Mouse (Mus musculus) E14TG2a.4 (cell line): ENCODE results near the gene Slc35a3.
A peak's percentile ranks its signal among the peaks of the same experiment; 100 is the strongest.
"Not testable (repeated sequence)": the region's sequence is repeated elsewhere in the genome, so short reads cannot be mapped to it uniquely, and the experiment has no call there.

Source experiments
- H3K27me3 ChIP-seq: 2 replicates; pipeline ENCODE4 v1.6.1; 2014; ENCODE audit warnings: low read length, control low read depth; ENCODE audit not compliant: insufficient read depth
- H3K36me3 ChIP-seq: 2 replicates; pipeline ENCODE4 v1.6.1; 2014; ENCODE audit warnings: low read length, control low read depth; ENCODE audit not compliant: insufficient read depth
- H3K4me1 ChIP-seq: replicated peaks from 2 replicates; pipeline ENCODE4 v1.6.1; 2014; ENCODE audit warnings: low read depth, low read length, control low read depth
- H3K4me3 ChIP-seq: replicated peaks from 2 replicates; pipeline ENCODE4 v1.5.1; 2014; ENCODE audit warnings: mild to moderate bottlenecking, low read length
- H3K9me3 ChIP-seq: 2 replicates; pipeline ENCODE4 v1.6.1; 2014; ENCODE audit warnings: low read length, control low read depth
- CTCF ChIP-seq: conservative IDR thresholded peaks from 2 replicates; pipeline ENCODE4 v1.5.1; 2014; ENCODE audit warnings: low read length
- NANOG ChIP-seq: IDR thresholded peaks from 2 replicates; pipeline ENCODE4 v1.6.1; 2014; ENCODE audit warnings: borderline replicate concordance, low read length, mixed read lengths
- POU5F1 ChIP-seq: IDR thresholded peaks from 2 replicates; pipeline ENCODE4 v1.6.1; 2014; ENCODE audit warnings: low read length, borderline replicate concordance

Gene Slc35a3

DNA sequence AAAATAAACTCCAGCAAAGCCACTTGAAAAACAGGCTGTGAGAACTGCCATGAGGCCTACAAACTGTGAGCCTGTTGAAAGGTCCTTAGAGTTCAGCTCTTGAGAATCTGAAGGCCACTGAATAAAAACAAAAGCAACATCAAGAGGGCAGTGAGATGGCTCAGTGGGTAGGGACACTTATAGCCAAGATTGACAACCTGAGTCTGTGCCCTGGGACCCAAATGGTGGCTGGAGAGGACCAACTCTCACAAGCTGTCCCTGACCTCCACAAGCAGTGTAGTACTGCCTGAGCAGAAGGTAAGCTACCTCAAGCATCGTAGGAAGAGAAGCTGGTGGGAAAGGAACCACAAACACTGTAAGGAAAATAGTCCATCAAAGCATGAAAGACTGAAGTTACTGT lies 31.5 kb downstream of the Slc35a3 start, which contains the start of gene Gm43191:
Gene Gm43191 (minus strand): TSS at position 101 of the 400 bp plus-strand sequence.
- TF ChIP-seq NANOG (no peak), POU5F1 (no peak), CTCF (no peak)
- Histone ChIP-seq H3K4me3 (no peak within 1 kb of the TSS), H3K9me3 (no peaks in the 10 kb centered on the region), H3K4me1 (peaks cover 8% of the 10 kb centered on the region; the same call in 1 of the 2 replicates), H3K27me3 (no peaks in the 10 kb centered on the region), H3K36me3 (peaks cover 24% of the 10 kb centered on the region)

DNA sequence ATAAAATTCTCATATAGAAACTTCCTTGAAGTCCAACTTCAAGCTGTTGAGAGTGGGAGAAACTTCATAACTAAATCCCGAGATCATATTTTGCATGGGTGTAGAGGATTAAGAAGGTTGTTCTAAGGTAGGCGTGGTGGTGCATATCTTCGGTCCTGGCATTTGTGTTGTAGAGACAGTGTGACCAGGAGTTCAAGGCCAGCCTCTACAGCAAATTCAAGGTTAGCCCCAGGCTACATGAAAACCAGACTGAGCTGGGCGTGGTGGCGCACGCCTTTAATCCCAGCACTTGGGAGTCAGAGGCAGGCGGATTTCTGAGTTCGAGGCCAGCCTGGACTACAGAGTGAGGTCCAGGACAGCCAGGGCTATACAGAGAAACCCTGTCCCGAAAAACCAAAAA lies 48.4 kb downstream of the Slc35a3 start:
- H3K4me3 ChIP-seq, H3K27me3 ChIP-seq, H3K9me3 ChIP-seq, H3K36me3 ChIP-seq: not testable (repeated sequence)
- H3K4me1 ChIP-seq, result peaks cover 62% of the 10 kb centered on the region

DNA sequence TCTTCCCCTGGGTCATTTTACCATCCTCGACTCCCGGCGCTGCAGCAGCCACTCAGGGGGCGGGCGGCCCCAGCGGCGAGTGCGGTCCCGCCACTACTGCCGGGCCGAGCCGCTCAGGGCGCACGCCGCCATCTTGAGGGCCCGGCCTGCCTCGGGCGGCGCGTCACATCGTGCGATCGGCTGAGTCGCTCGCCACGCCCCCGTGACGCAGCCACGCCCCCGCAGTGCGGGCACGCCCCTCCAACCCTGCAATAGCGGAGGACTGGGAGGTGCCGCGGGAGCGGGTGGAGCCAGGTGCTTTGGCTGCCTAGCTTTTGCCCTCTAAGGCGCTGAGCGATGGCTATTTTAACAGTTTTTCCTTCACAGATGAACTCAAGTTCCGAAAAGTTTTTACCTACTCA lies 50.2 kb downstream of the Slc35a3 start, which contains the start of gene Mfsd14a:
Gene Mfsd14a (minus strand): TSS at position 215 of the 401 bp plus-strand sequence.
- H3K4me3 ChIP-seq, result peak within 1 kb of the TSS; percentile 93
- no peaks in the 10 kb centered on the region for H3K27me3 ChIP-seq
- TF ChIP-seq NANOG, result no peak
- no peak for TF ChIP-seq POU5F1
- no peak for TF ChIP-seq CTCF
- H3K9me3 ChIP-seq, result no peaks in the 10 kb centered on the region
- H3K36me3 ChIP-seq, result peaks cover 2% of the 10 kb centered on the region; the same call in 1 of the 2 replicates
- H3K4me1 ChIP-seq, result peaks cover 72% of the 10 kb centered on the region

DNA sequence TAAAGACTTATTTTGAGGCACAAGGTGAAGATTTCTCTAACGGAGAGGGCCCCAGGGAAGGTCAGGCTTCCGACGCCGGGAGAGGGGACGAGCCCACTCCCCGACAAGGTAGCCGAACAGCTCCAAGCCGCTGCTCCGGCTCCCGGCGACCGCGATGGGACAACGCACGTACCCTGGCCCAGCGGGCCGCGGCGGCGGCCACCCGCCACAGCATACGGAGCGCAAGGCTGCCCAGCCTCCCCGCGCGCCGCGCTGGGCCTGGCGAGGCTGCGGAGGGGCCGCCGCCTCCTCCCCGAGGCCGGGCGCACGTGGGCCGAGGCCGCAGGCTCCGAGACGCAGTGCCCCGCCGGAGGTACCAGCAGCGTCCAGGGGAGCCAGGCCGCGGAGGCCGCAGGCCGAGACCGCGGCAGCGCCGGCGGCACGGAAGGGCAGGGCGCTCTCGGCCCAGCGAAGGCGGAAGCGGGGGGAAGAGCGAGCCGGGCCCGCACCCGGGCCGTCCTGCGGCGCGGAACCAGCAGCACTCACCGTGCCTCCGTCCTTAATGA lies 50.7 kb downstream of the Slc35a3 start:
- peaks cover 78% of the 10 kb centered on the region for H3K4me1 ChIP-seq
- no peaks in the 10 kb centered on the region for H3K27me3 ChIP-seq
- peaks cover 2% of the 10 kb centered on the region; the same call in 1 of the 2 replicates for H3K36me3 ChIP-seq
- no peaks in the 10 kb centered on the region for H3K9me3 ChIP-seq
- H3K4me3 ChIP-seq, result peak overlapping the region; percentile 93
- no peak for TF ChIP-seq CTCF

DNA sequence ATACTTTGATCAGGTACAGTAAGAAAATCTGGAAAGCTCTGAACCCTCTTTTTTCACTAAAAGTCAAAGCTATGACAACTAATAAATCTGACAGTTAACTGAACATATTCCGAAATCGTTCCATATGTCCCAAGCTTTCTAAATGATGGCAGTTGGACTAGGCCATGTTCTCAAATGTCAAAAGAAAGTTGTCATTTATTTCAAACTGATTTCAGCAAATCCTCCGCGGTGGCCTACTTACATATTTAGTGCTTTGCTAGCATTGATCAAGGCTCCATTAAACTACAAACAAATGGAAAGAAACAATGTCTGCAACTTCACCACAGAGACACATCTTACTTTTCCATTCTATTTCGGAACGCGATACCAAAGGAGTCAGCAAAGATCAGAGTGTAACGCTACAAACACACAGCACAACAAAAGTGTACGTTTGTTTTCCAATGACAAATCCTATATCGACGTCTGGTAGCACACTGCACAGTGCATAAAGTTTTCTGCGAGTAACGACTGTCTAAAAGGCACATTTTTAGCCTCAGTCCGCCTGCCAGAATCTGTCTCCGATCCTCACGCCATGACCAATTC lies 51.3 kb downstream of the Slc35a3 start:
- TF ChIP-seq NANOG (no peak), POU5F1 (no peak), CTCF (no peak)
- Histone ChIP-seq H3K4me1 (peaks cover 81% of the 10 kb centered on the region), H3K27me3 (no peaks in the 10 kb centered on the region), H3K4me3 (peak overlapping the region; percentile 93), H3K36me3 (peaks cover 2% of the 10 kb centered on the region; the same call in 1 of the 2 replicates), H3K9me3 (no peaks in the 10 kb centered on the region)

DNA sequence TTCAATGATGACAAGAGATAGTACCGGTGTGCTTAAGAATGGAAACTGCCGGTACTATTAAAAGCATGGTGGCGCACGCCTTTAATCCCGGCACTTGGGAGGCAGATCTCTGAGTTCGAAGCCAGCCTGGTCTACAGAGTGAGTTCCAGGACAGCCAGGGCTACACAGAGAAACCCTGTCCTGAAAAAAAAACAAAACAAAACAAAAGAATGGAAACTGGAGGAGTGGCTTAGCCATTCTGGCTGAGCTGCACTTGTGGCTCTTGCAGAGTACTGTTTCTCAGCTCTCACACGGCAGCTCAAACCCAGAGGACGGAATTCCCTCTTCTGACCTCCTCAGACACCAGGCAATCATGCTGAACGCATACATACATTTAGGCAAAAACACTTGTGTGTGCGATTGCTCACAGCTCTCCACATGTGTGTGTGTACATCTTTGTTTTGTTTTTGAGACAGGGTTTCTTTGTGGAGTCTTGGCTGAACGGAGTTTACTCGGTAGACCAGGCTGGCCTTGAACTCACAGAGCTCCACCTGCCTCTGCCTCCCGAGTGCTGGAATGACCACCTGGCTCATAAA lies 52.7 kb downstream of the Slc35a3 start:
- peak overlapping the region; percentile 93 for H3K4me3 ChIP-seq
- peaks cover 2% of the 10 kb centered on the region; the same call in 1 of the 2 replicates for H3K36me3 ChIP-seq
- TF ChIP-seq NANOG, result no peak
- TF ChIP-seq POU5F1, result no peak
- no peak for TF ChIP-seq CTCF
- no peaks in the 10 kb centered on the region for H3K27me3 ChIP-seq
- H3K9me3 ChIP-seq, result no peaks in the 10 kb centered on the region
- H3K4me1 ChIP-seq, result peaks cover 79% of the 10 kb centered on the region

DNA sequence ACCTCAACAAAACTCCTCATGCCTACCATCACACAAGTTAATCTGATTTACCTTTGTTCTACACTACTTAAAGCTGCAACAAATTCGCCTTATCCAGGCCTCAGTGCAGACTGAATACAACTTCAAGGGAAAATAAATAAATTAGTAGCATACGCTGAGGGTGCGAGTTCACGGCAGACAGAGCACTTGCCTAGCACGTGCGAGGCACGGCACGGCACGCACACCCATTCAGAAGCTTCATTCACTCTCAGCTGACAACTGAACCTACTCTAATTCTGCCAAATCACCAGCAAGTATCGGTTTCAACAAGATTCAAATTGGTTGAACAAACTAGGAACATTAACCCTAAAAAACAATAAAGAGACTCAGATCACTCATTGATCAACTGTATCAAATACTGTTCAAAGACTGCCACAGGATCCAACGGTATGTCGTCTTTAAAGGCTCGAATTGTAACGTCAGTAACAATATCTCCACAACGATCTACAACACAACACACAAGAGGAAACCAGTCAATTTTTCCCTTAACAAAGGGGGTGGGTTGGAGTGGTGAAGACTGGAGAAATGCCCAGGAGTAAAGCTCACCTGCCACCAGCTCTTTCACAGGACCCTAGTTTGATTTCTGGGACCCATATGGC lies 53.6 kb downstream of the Slc35a3 start:
- H3K9me3 ChIP-seq, result no peaks in the 10 kb centered on the region
- peaks cover 78% of the 10 kb centered on the region for H3K4me1 ChIP-seq
- peaks cover 2% of the 10 kb centered on the region; the same call in 1 of the 2 replicates for H3K36me3 ChIP-seq
- H3K27me3 ChIP-seq, result no peaks in the 10 kb centered on the region
- TF ChIP-seq CTCF, result no peak
- H3K4me3 ChIP-seq, result peak overlapping the region; percentile 93

DNA sequence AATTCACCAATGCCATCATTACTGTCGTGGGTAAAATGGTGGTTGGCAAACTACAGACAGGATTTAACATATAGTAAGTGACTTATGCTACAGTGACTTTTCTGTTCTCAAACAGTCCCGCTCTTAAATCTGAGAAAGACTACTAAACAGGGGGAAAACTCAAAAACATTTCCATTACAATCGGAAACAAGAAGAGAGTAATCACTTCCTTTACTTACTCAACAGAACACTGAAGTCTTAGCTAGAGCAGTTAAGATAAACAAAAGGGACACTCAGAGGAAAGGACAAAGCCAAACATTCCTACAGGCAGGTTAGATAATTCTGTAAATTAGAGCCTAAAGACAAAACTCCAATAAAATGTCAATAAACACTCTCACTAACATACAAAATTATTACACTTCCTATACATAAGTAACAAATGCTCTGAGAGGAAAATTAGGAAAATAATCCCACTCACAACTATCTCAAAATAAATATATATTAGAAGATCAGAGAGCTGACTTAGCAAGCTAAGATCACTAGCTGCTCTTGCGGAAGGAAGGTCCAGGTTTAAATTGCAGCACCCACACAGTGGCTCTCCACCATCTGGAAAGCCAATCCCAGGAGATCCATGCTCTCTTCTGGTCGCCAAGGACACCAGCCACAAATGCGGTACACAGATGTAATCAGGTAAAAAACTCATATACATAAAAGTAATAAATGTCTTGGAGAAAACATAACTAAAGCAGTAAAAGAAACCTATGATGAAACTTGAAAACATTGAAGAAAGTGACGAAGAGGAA lies 56.3 kb downstream of the Slc35a3 start:
- peak overlapping the region; percentile 33 for H3K4me3 ChIP-seq
- peaks cover 16% of the 10 kb centered on the region for H3K36me3 ChIP-seq
- no peaks in the 10 kb centered on the region for H3K27me3 ChIP-seq
- no peak for TF ChIP-seq CTCF
- TF ChIP-seq POU5F1, result peak; percentile 65; the same call in 1 of the 2 replicates
- peak; percentile 100 for TF ChIP-seq NANOG
- no peaks in the 10 kb centered on the region for H3K9me3 ChIP-seq
- peaks cover 90% of the 10 kb centered on the region for H3K4me1 ChIP-seq

DNA sequence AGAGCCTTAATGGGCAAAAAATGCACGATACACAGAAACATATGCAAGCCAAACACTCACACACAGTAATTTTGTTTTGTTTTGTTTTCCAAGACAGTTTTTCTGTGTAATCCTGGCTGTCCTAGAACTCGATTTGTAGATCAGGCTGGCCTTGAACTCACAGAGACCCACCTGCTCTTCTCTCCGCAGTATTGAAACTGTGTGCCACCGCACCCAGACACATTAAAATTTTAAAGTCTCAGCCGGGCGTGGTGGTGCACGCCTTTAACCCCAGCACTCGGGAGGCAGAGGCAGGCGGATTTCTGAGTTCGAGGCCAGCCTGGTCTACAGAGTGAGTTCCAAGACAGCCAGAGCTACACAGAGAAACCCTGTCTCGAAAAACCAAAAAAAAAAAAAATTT lies 58.6 kb downstream of the Slc35a3 start:
- not testable (repeated sequence) for H3K9me3 ChIP-seq, H3K27me3 ChIP-seq
- 0 out of 2 replicates have a peak overlapping the region, but pooled peaks have one; percentile 13 for H3K4me3 ChIP-seq
- H3K36me3 ChIP-seq, result peaks cover 37% of the 10 kb centered on the region
- peaks cover 91% of the 10 kb centered on the region for H3K4me1 ChIP-seq
